Mouse (Mus musculus): Measurements from ENCODE around the gene Dpep1. TPM values are rescaled to one million over a fixed set of nuclear protein-coding genes. Genes with fewer than 3 reads are reported as not detected.
"Not testable (repeated sequence)": the region's sequence is repeated elsewhere in the genome, so short reads cannot be mapped to it uniquely, and the experiment has no call there.

Gene Dpep1
- polyA plus RNA-seq, 1 experiment from 2014 or later = 2.3 TPM

DNA sequence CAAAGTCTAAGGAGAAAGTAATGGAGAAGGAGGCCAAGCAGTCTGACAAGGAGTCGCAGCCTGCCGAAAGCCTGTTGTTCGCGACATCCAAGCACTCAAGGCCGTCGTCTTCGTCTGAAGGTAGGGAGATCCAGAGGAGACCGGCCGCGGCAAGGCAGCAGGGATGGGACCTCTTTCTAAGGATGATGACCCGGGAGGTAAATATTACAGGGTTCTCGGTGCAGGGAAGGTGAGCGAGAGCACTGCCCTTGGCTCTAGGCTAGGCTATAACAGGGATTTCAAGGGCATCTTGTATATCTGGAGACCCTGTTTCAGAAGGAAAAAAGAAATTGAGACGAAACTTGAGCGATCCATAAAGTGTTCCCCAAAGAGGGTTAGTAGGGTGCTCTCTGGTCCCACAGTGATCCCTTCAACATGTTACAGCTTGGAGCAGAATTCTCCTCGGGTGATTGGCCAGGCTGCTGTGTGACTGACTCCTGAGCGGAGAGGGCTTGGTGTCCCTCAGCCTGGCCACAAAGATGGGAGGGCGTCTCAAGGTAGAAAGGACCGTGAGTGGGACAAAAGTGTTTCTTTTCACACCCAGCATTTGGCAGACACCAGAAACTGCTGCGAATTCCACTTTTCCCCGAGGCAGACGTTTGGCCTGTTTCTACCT, 27.2 kb downstream of the Dpep1 start:
- peak overlapping the region; percentile 57 for H3K27ac ChIP-seq
- H3K4me1 ChIP-seq = peaks cover 19% of the 10 kb centered on the region
- H3K4me3 ChIP-seq = peak overlapping the region; percentile 97
- H3K9me3 ChIP-seq = no peaks in the 10 kb centered on the region
- peak overlapping the region; percentile 94 for H3K4me2 ChIP-seq (replicated peaks)
- WGBS = 21% methylated on average over 22 of the region's 22 CpGs
- peaks cover 16% of the 10 kb centered on the region for H3K36me3 ChIP-seq
- H3K9ac ChIP-seq = peak overlapping the region; percentile 92
- no peaks in the 10 kb centered on the region for H3K27me3 ChIP-seq
- 0 out of 2 replicates have a peak, but pooled peaks have one; percentile 11 for ATAC-seq (ENCODE audit: insufficient number of reproducible peaks, insufficient read depth, low FRiP score, low TSS enrichment)

DNA sequence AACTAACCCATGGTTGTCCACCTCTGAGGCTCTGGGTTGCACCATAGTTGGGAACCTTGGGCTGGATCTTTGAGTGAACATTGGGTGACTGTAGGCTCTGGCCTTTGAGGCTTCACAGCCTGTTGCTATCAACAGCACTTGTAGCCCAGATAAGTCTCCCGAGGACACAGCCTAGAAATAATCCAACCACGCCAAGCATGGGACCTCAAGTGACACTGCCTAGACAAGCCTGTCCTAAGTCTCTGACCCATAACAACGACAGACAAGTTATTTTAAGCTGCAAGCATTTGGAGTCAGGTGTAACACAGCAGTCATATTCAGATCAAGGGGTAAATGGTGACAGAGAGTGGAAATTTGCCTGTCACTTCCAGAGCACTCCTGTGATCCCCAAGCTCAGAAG, 29.4 kb downstream of the Dpep1 start:
- no peaks in the 10 kb centered on the region for H3K27me3 ChIP-seq
- H3K4me3 ChIP-seq = no peak overlapping the region
- peaks cover 19% of the 10 kb centered on the region for H3K4me1 ChIP-seq
- no peak overlapping the region for H3K9ac ChIP-seq
- no peak overlapping the region for H3K4me2 ChIP-seq (replicated peaks)
- WGBS = 73% methylated on average over 3 of the region's 3 CpGs
- no peak for ATAC-seq (ENCODE audit: insufficient number of reproducible peaks, insufficient read depth, low FRiP score, low TSS enrichment)
- H3K27ac ChIP-seq = no peak overlapping the region
- H3K9me3 ChIP-seq = no peaks in the 10 kb centered on the region
- no peaks in the 10 kb centered on the region for H3K36me3 ChIP-seq

DNA sequence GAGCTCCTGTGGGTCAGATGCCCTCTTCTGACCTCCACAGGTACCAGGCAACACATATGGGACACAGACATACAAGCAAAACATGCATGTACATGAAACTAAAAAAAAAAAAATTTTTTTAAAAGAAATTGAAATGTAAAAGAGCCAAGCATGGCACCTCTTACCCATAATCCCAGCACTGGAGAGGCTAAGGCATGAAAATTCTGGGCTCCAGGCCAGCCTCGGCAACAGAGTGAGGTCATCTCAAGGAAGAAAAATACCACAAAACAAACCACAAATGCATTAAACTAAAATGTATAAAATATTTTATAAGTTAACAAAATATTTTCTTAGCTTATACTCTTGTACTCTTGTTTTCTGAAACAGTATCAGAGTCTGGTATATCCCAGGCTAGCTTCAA, 34.9 kb downstream of the Dpep1 start:
- no peaks in the 10 kb centered on the region for H3K36me3 ChIP-seq
- ATAC-seq (ENCODE audit: insufficient number of reproducible peaks, insufficient read depth, low FRiP score, low TSS enrichment) = no peak
- WGBS = 85% methylated on average over 1 of the region's 1 CpGs
- no peak overlapping the region for H3K4me2 ChIP-seq (replicated peaks)
- no peak overlapping the region for H3K9ac ChIP-seq
- H3K4me1 ChIP-seq = peaks cover 13% of the 10 kb centered on the region
- H3K27me3 ChIP-seq = no peaks in the 10 kb centered on the region
- no peak overlapping the region for H3K27ac ChIP-seq
- H3K4me3 ChIP-seq = no peak overlapping the region
- no peaks in the 10 kb centered on the region for H3K9me3 ChIP-seq

DNA sequence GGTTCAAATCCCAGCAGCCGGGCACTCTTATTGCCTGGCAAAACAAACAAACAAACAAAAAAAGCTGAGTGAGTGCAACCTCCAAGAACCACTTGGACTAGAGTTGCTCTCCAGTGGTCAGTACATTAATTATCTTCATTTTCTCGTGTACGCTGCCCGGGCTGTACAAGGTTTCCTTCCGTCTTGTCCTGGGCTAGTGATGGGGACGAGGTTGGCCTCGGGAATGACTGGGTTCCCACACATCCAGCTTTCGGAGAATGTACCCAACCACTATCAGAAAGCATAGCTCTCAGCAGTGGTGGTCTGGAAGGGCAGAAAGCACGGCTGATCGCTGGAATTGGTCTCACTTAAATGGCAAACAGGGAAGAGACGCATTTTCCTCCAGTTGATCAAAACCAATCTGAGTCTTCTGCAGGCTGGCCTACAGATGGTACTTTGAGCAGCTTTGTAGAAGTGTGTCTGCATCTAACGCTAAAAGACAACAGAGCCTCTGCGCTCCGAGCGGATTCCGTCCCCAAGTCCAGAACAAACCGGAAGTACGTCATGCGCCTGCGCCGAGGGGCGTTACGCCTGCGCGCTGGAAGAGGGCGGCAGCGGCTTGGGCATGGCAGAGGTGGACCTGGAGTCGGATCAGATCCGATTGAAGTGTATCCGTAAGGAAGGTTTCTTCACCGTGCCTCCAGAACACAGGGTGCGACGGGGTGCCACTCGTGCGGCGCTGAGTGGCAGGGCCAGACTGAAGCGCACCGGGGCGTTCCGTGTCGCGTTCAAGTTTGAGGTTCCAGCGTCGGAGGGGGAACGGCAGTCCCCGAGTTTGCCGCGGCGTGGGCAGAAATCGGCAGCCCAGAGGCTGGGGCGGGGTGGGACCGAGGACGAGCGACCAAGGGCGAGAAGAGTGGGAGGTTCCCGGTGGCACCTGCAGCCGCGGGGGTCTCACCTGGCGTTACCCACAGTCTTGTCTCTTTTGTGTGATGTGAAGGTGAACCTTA, 38.5 kb downstream of the Dpep1 start, which contains the start of gene Cdk10:
TSS of gene Cdk10 (plus strand) at position 565 of the 989 bp plus-strand sequence.
- Histone ChIP-seq H3K4me2 (replicated peaks) (peak within 1 kb of the TSS; percentile 84), H3K9ac (peak within 1 kb of the TSS; percentile 75), H3K27ac (peak within 1 kb of the TSS; percentile 80), H3K27me3 (no peaks in the 10 kb centered on the region), H3K9me3 (no peaks in the 10 kb centered on the region), H3K36me3 (peaks cover 27% of the 10 kb centered on the region), H3K4me3 (peak within 1 kb of the TSS; percentile 68), H3K4me1 (peaks cover 14% of the 10 kb centered on the region)
- peak; percentile 65; the same call in 1 of the 2 replicates for ATAC-seq (ENCODE audit: insufficient number of reproducible peaks, insufficient read depth, low FRiP score, low TSS enrichment)
- 3% methylated on average over 59 of the region's 59 CpGs for WGBS

DNA sequence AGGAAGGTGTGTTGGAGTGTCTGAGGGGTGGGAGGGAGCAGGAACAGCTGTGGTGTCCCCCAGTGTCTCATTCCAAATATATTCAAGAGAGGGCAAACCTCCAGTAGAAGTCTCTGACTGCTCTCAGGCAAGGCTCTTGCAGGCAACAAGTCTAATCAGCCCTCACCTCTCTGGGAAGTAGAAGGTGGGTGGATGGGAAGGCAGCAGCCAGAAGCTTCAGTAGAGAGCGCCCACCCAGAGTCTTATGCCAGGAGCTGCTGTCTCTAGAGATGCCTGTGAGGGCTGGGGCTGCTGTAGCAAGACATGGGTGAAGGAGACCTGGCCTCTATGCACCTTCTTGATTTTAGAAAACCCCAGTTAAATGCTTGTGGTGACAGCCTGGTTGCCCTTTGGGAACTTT, 42.4 kb downstream of the Dpep1 start:
- no peak overlapping the region for H3K9ac ChIP-seq
- no peak overlapping the region for H3K27ac ChIP-seq
- no peaks in the 10 kb centered on the region for H3K9me3 ChIP-seq
- H3K4me3 ChIP-seq = no peak overlapping the region
- peaks cover 12% of the 10 kb centered on the region for H3K27me3 ChIP-seq
- H3K4me1 ChIP-seq = peaks cover 14% of the 10 kb centered on the region
- H3K4me2 ChIP-seq (replicated peaks) = no peak overlapping the region
- WGBS = 100% methylated on average over 1 of the region's 1 CpGs
- ATAC-seq (ENCODE audit: insufficient number of reproducible peaks, insufficient read depth, low FRiP score, low TSS enrichment) = no peak
- H3K36me3 ChIP-seq = peaks cover 31% of the 10 kb centered on the region

DNA sequence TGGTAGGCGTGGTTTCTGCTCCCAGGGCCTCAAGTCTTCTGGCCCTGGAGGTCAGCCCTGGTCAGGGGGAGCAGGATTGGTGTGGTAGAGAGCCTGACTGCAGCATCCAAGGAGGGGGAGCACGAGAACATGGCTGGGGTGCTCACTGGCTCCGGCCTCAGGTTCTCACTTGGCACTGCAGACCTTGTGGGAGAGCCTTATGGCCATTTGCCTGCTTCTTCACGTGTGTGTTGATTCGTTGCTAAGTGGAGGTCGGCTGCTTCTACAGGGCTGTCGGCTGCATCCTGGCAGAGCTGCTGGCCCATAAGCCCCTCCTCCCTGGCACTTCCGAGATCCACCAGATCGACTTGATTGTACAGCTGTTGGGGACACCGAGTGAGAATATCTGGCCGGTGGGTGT, 44.3 kb downstream of the Dpep1 start:
- H3K27ac ChIP-seq; ATAC-seq (ENCODE audit: insufficient number of reproducible peaks, insufficient read depth, low FRiP score, low TSS enrichment); H3K4me3 ChIP-seq; H3K9me3 ChIP-seq; H3K9ac ChIP-seq; H3K4me2 ChIP-seq (replicated peaks): not testable (repeated sequence)
- 79% methylated on average over 11 of the region's 11 CpGs for WGBS
- Histone ChIP-seq H3K4me1 (peaks cover 13% of the 10 kb centered on the region), H3K36me3 (peaks cover 31% of the 10 kb centered on the region), H3K27me3 (peaks cover 29% of the 10 kb centered on the region)

DNA sequence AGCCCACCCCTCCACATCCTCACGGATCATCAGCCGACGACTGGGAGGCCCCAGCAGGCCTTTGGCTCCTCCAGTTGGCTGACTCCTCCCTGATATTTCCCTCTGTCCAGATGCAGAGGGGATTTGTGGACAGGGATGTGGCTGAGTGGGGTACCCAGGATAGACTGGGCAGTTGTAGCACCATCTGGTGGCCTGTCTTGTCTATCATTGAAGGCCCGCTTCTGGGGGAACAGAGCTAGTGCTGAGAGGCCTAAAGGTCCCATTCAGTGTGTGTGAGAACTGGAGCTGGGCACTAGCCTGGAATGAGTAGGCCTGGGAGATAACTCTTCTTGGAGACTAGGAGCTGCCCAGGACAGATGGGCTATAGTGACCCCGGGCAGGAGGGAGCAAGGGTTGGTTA, 45.7 kb downstream of the Dpep1 start:
- Histone ChIP-seq H3K36me3 (peaks cover 30% of the 10 kb centered on the region), H3K4me3 (no peak overlapping the region), H3K4me1 (peaks cover 15% of the 10 kb centered on the region), H3K27me3 (peaks cover 40% of the 10 kb centered on the region), H3K4me2 (replicated peaks) (no peak overlapping the region), H3K9ac (no peak overlapping the region; the same call in 1 of the 2 replicates), H3K27ac (no peak overlapping the region), H3K9me3 (no peaks in the 10 kb centered on the region)
- no peak for ATAC-seq (ENCODE audit: insufficient number of reproducible peaks, insufficient read depth, low FRiP score, low TSS enrichment)
- WGBS = 59% methylated on average over 5 of the region's 5 CpGs

DNA sequence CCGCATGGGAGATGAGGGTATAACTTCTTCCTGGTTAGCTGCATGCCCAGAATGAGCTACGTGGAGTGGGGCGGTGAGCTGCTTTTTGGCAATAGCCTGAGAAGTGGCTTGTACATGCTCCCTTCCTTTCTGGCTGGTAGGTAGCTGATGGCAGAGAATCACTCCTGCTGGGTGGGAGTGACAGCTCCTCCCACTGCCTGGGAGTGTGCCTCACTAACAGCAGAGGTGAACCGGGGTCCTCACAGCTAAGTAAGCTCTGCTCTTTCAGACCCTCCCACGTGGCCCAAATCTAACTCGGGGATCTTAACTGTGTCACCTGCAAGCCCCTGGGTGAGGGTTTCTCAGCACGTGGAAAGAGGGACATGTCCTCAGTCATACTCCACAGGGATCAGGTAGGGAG, 46.5 kb downstream of the Dpep1 start:
- Histone ChIP-seq H3K27ac (no peak overlapping the region), H3K4me2 (replicated peaks) (no peak overlapping the region), H3K9ac (no peak overlapping the region), H3K4me1 (peaks cover 15% of the 10 kb centered on the region), H3K36me3 (peaks cover 22% of the 10 kb centered on the region), H3K27me3 (peaks cover 40% of the 10 kb centered on the region), H3K9me3 (no peaks in the 10 kb centered on the region), H3K4me3 (no peak overlapping the region)
- WGBS = 48% methylated on average over 7 of the region's 7 CpGs
- ATAC-seq (ENCODE audit: insufficient number of reproducible peaks, insufficient read depth, low FRiP score, low TSS enrichment) = no peak

DNA sequence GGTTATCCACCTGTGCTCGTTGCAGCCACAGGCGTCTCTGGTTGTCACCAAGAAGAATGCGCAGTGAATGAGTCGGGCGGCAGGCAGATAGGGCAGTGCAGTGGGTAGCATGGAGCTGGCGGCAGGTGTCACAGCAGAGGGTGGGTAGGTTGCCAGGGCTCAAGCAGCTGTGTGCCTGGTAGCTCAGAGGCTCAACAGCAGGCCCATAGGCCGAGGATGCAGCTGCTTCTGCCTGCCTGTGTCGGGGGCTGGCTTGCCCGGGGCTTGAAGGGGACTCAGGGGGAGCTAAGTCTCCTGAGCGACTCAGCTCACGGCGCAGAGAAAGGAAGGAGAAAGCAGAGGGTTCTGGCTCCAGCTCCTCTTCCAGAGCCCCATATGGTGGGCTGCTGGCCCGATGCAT, 47.3 kb downstream of the Dpep1 start:
- Histone ChIP-seq H3K9me3 (no peaks in the 10 kb centered on the region), H3K27ac (no peak overlapping the region), H3K36me3 (peaks cover 15% of the 10 kb centered on the region), H3K27me3 (peaks cover 40% of the 10 kb centered on the region), H3K4me2 (replicated peaks) (no peak overlapping the region), H3K4me3 (no peak overlapping the region), H3K4me1 (peaks cover 15% of the 10 kb centered on the region), H3K9ac (no peak overlapping the region)
- WGBS = 58% methylated on average over 13 of the region's 13 CpGs
- ATAC-seq (ENCODE audit: insufficient number of reproducible peaks, insufficient read depth, low FRiP score, low TSS enrichment) = no peak

DNA sequence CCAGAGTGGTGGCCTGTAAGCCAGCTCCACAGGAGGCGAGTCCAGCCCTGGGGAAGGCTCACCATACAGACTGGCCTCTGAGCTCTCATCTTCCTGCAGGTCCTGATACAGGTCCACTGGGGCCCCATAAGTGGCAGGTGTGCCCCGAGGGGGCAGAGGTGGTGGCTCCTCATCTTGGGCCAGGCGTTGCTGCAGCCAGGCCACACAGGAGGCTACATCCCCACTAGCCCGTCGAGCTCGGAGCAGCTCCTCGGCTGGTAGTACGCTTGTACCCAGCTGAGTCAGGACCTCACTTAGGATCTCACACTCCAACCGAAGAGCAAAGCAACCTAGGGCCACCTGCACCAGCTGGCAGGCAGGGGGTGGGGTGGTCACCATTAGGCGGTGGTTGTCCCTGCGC, 47.7 kb downstream of the Dpep1 start:
- H3K4me3 ChIP-seq = no peak overlapping the region
- H3K4me2 ChIP-seq (replicated peaks) = no peak overlapping the region
- peaks cover 15% of the 10 kb centered on the region for H3K4me1 ChIP-seq
- no peak overlapping the region for H3K9ac ChIP-seq
- H3K27ac ChIP-seq = no peak overlapping the region
- peaks cover 40% of the 10 kb centered on the region for H3K27me3 ChIP-seq
- 74% methylated on average over 11 of the region's 11 CpGs for WGBS
- H3K9me3 ChIP-seq = no peaks in the 10 kb centered on the region
- H3K36me3 ChIP-seq = peaks cover 10% of the 10 kb centered on the region
- no peak for ATAC-seq (ENCODE audit: insufficient number of reproducible peaks, insufficient read depth, low FRiP score, low TSS enrichment)

DNA sequence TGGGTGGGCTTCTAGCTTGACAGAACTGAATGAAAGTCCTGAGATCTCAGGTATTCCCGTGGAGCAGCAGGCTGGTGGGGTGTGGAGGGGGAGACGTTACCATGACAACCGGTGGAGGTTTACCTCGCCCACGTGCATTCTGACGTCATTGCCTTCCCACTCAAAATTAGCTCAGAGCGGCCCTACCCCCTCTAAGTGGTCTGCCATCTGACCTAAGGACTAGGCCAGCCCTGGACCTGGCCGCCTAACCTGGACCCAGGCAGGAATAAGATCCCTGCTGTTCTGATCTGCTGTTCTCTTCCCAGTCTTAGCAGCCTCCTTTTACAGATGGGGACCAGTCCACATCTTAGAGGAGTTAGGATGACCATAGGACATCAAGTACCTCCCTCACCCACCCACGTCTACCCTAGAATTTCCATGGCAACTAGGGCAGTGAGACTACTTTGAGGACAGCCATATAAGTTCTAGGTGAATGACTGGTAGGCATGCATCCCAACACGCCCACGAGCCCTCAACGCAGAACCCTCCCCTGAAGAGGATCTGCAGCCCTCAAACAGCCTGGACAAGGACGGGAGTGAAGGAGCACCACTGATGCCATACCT, 49.0 kb downstream of the Dpep1 start:
- Histone ChIP-seq H3K4me3 (peak overlapping the region; percentile 45), H3K36me3 (peaks cover 1% of the 10 kb centered on the region; the same call in 1 of the 2 replicates), H3K4me2 (replicated peaks) (peak overlapping the region; percentile 88), H3K4me1 (peaks cover 15% of the 10 kb centered on the region), H3K9ac (peak overlapping the region; percentile 49; the same call in 1 of the 2 replicates), H3K9me3 (no peaks in the 10 kb centered on the region), H3K27me3 (peaks cover 40% of the 10 kb centered on the region), H3K27ac (no peak overlapping the region)
- WGBS = 31% methylated on average over 13 of the region's 13 CpGs
- no peak for ATAC-seq (ENCODE audit: insufficient number of reproducible peaks, insufficient read depth, low FRiP score, low TSS enrichment)
